Mouse (Mus musculus) lung, postnatal 0 days (tissue): ENCODE measurements around the gene Tas2r143.

Source experiments
- CTCF ChIP-seq: IDR thresholded peaks from 2 replicates; pipeline ENCODE4 v1.5.1; 2016; ENCODE audit warnings: antibody characterized with exemption, mild to moderate bottlenecking
- EP300 ChIP-seq: IDR thresholded peaks from 2 replicates; pipeline ENCODE4 v1.6.1; 2016; ENCODE audit warnings: antibody characterized with exemption, mild to moderate bottlenecking, control low read depth

DNA sequence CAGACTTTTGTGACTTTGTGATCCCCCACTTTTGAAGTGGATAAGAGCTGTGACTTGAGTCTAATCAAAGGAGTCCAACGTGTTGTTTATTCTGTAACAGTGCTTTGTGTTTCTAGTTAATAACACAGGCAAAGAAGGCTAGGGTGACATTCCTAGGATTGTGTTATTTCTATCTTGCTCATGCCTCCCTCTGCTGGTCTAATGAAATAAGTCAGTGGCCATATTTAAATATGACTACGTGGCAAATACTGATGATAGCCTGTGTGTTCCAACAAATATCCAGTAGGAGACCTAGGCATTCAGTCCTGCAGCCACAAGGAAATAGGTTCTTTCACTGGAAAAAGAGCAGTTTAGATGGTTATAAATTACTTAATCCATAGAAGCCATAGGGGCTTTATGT lies 33.5 kb downstream of the Tas2r143 start:
- TF ChIP-seq CTCF (peak; percentile 63), EP300 (no peak)
